Mouse (Mus musculus) embryonic facial prominence, embryonic 13.5 days (tissue): ENCODE measurements around the gene Cyb561d1. TPM values are rescaled to one million over a fixed set of nuclear protein-coding genes. Genes with fewer than 3 reads are reported as not detected.

Source experiments
- ATAC-seq: fragments of 200-750 bp; cut with Nextera tagmentation; 2 replicates; pipeline ENCODE4 v1.8.0; 2017; ENCODE audit warnings: low read depth; ENCODE audit not compliant: insufficient number of reproducible peaks, insufficient read depth, low FRiP score, low TSS enrichment
- H3K27ac ChIP-seq: fragments of 300-500 bp; sonication (generic); 2 replicates; pipeline ENCODE4 v1.5.1; 2015; ENCODE audit warnings: moderate library complexity, mild to moderate bottlenecking, inconsistent platforms
- H3K27me3 ChIP-seq: fragments of 300-500 bp; sonication (generic); 2 replicates; pipeline ENCODE4 v1.6.1; 2015; ENCODE audit warnings: mild to moderate bottlenecking, inconsistent platforms
- H3K36me3 ChIP-seq: fragments of 300-500 bp; sonication (generic); 2 replicates; pipeline ENCODE4 v1.6.1; 2015; ENCODE audit warnings: mild to moderate bottlenecking, inconsistent platforms
- H3K4me1 ChIP-seq: fragments of 300-500 bp; sonication (generic); 2 replicates; pipeline ENCODE4 v1.6.1; 2015; ENCODE audit warnings: inconsistent platforms
- H3K4me2 ChIP-seq: fragments of 300-500 bp; sonication (generic); 2 replicates; pipeline ENCODE4 v1.6.1; 2015; ENCODE audit warnings: moderate library complexity, mild to moderate bottlenecking, inconsistent platforms
- H3K4me3 ChIP-seq: fragments of 300-500 bp; sonication (generic); 2 replicates; pipeline ENCODE4 v1.5.1; 2015; ENCODE audit warnings: mild to moderate bottlenecking, inconsistent platforms
- H3K9ac ChIP-seq: fragments of 300-500 bp; sonication (generic); 2 replicates; pipeline ENCODE4 v1.6.1; 2015; ENCODE audit warnings: mild to moderate bottlenecking, inconsistent platforms
- H3K9me3 ChIP-seq: fragments of 300-500 bp; sonication (generic); 2 replicates; pipeline ENCODE4 v1.6.1; 2016; ENCODE audit warnings: inconsistent platforms
- WGBS: fragments of 180-500 bp; shearing (Covaris S2); methylation state at CpG from one replicate; pipeline ENCODE4 v1.1.7; 2015; ENCODE audit warnings: mixed read lengths; 5-methylcytosine and 5-hydroxymethylcytosine counted together
- polyA plus RNA-seq: library from polyadenylated mRNA; unstranded; fragments of >200 nt; fragmentation: Nextera tagmentation; extraction: Ambion mirVana; gene quantifications from 2 replicates; pipeline ENCODE4 v1.2.1, GENCODE M21; 2015

Cyb561d1 gene
- polyA plus RNA-seq, 1 experiment from 2014 or later = 2.6 TPM

DNA sequence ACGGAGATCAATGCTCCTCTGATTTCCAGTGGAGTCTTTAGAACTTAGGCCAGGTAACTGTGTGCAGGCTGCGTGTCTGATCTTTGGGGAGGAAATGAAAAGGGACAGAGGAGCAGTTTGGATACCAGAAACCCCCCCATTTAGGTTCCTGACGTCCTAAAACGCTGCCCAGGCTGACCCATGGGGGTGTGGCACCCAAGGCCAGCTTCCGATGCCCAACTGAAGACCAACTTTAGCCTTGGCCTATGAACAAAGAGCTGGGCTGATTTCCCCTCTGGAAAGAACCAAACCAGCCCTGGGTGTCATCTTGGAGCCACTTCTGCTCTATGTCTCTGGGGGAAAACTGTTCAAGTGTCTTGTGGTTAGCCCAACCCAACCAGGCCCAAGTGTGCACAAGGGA is 36.9 kb downstream of the Cyb561d1 start:
- Histone ChIP-seq H3K4me3 (no peak overlapping the region), H3K4me2 (no peak overlapping the region), H3K9ac (no peak overlapping the region), H3K27ac (no peak overlapping the region), H3K9me3 (no peaks in the 10 kb centered on the region), H3K4me1 (peaks cover 43% of the 10 kb centered on the region), H3K36me3 (no peaks in the 10 kb centered on the region), H3K27me3 (peaks cover 4% of the 10 kb centered on the region)
- WGBS = 60% methylated on average over 5 of the region's 5 CpGs
- ATAC-seq = no peak

DNA sequence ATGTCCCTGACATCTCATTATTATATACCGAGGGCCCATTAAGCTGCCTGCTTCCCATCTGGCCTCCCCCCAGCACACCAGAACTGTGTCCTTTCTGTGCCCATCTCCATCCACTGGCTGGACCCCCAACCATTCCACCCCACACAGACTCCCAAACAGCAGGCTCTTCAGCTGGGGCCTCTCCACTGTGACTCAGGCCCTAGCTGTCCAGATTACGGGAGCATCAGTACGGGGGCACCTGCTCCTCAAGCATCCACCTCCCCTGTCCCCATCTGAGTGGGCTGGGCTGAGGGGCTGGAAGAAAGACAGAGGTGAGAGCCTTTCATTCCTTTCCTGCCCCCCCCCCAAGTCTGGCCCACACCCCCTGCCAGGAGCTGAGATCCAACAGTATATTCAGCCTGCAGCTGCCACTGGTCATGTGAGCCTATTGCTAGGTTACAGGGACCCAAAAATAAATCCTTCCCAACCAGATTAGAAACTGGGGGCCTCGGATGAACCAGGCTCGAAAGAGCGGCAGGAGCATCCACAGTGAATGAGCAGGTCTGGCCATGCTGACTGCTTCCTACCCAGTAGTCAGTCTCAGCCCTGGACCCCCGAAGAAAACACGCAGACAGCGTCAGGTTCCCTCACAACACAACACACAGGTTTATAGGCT is 42.5 kb downstream of the Cyb561d1 start:
- no peak overlapping the region for H3K4me3 ChIP-seq
- no peaks in the 10 kb centered on the region for H3K4me1 ChIP-seq
- H3K27me3 ChIP-seq = no peaks in the 10 kb centered on the region; the same call in 1 of the 2 replicates
- H3K27ac ChIP-seq = no peak overlapping the region
- H3K9me3 ChIP-seq = no peaks in the 10 kb centered on the region
- 0 out of 2 replicates have a peak overlapping the region, but pooled peaks have one; percentile 11 for H3K9ac ChIP-seq
- 64% methylated on average over 9 of the region's 9 CpGs for WGBS
- ATAC-seq = no peak
- H3K4me2 ChIP-seq = no peak overlapping the region
- no peaks in the 10 kb centered on the region for H3K36me3 ChIP-seq

DNA sequence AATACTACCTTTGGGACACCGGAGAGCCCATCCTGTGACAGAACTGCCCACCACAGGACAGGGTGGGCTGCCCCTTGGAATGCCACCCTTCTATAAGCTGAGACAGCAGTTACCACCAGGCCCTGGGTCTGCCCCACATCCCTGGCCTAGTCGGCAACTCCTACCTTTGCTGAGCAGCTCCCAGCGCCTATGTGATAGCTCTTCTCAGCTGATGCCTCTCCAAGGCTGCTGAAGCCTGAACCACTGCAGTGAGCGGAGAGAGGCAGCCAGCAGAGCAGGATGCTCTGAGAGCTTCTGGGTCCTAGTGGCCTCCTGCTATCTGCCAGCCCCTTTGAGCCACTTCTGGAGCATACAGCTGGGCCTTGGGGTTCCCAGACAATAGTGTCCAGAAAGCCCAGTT is 46.4 kb downstream of the Cyb561d1 start, which contains the start of gene Gpr61:
Gene Gpr61 (minus strand): TSS at position 227 of the 400 bp plus-strand sequence.
- Histone ChIP-seq H3K4me3 (no peak within 1 kb of the TSS), H3K4me1 (no peaks in the 10 kb centered on the region), H3K9me3 (no peaks in the 10 kb centered on the region), H3K36me3 (no peaks in the 10 kb centered on the region), H3K4me2 (no peak within 1 kb of the TSS), H3K27me3 (no peaks in the 10 kb centered on the region), H3K27ac (no peak within 1 kb of the TSS), H3K9ac (peak within 1 kb of the TSS; percentile 36; the same call in 1 of the 2 replicates)
- WGBS = 44% methylated on average over 4 of the region's 4 CpGs
- no peak for ATAC-seq

DNA sequence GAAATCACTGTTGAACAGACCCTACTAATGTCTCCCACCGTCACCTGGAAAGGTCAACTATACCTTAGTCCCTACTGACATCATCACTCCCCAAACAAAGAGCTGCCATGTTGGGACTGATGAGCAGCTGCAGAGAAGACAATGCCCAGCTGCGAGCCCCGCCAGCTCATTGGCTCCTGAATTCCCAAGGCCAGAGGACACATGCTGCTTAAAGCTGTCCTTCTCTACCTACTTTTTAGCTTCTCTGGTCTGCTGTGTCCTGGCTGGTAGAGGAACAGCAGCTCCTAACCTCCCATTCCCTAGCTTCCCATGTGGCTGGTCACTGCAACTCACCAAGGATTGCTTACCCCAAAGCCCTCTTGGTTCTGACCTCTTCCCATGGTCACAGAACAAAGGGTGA is 48.7 kb downstream of the Cyb561d1 start:
- WGBS = 94% methylated on average over 3 of the region's 3 CpGs
- no peak overlapping the region for H3K9ac ChIP-seq
- no peaks in the 10 kb centered on the region for H3K36me3 ChIP-seq
- 0 out of 2 replicates have a peak, but pooled peaks cover 4% of the 10 kb centered on the region for H3K4me1 ChIP-seq
- H3K27me3 ChIP-seq = no peaks in the 10 kb centered on the region
- H3K4me3 ChIP-seq = no peak overlapping the region
- H3K4me2 ChIP-seq = no peak overlapping the region
- ATAC-seq = no peak
- H3K9me3 ChIP-seq = no peaks in the 10 kb centered on the region
- H3K27ac ChIP-seq = no peak overlapping the region

DNA sequence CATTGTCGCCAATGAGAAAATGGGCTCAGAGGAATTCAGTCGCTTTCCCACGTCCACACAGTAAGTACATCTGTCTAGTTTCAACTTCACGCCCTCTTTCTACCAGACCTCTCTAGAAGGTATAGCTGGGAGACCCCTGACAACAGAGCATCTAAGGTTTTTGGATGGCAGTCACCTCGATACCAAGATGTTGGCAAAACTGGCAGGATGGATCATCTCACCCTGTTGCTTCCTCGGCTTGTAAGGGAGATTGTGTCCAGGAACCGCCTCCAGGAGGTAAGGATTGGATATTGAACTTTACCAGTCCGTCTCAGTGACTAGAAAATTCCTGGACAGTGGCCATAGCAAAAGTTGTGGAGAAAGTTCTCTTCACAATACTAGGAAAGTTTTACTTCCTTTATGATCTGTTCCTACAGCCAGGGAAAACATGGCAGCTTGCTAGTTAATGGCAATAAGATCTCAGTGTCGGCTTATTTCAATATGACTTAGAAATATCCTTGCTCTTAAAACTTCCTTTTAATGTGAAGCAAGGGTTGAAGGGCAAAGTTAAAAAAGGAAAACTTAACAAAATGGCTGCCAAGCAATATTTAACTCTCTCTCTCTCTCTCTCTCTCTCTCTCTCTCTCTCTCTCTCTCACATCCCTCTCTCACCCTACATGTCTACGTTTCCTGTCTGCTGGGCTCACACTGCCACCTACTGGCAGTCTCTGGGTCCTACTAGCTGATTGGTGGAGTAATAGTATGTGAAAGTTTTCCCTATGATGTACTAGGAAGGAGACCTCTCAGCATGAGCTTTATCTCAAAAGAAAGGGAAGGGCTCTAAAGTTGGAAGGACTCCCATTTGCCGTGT is 53.4 kb downstream of the Cyb561d1 start:
- Histone ChIP-seq H3K36me3 (0 out of 2 replicates have a peak, but pooled peaks cover 2% of the 10 kb centered on the region), H3K9ac (no peak overlapping the region), H3K27ac (no peak overlapping the region), H3K9me3 (no peaks in the 10 kb centered on the region), H3K4me2 (no peak overlapping the region), H3K4me1 (peaks cover 18% of the 10 kb centered on the region), H3K27me3 (no peaks in the 10 kb centered on the region), H3K4me3 (no peak overlapping the region)
- ATAC-seq = no peak
- 67% methylated on average over 11 of the region's 11 CpGs for WGBS

DNA sequence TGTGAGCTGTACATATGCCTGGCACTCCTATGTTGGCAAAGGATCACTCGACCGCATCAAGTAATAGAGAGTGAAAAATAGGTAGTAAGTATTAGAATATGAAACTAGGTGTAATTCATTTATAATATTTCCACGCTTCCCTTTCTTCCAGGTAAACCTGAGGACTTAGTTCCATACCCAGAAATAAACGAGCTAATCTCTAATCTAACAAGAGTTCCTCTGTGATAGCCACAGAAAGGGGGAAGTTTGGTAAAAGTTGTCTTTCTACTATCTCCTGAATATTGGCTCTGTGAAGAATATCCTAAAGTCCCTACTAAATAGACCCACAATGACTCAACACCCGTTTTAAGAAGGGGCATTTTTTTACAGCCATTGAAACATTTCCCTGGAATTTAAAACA is 54.3 kb downstream of the Cyb561d1 start:
- no peak overlapping the region; the same call in 1 of the 2 replicates for H3K27ac ChIP-seq
- no peak for ATAC-seq
- H3K4me1 ChIP-seq = peaks cover 18% of the 10 kb centered on the region
- no peaks in the 10 kb centered on the region for H3K9me3 ChIP-seq
- H3K4me2 ChIP-seq = peak overlapping the region; percentile 70
- peak overlapping the region; percentile 97 for H3K9ac ChIP-seq
- WGBS = 64% methylated on average over 5 of the region's 5 CpGs
- 0 out of 2 replicates have a peak, but pooled peaks cover 2% of the 10 kb centered on the region for H3K36me3 ChIP-seq
- no peaks in the 10 kb centered on the region for H3K27me3 ChIP-seq
- H3K4me3 ChIP-seq = peak overlapping the region; percentile 97

Other genes starting within 250 kb of the Cyb561d1 start
- 0.28 TPM in 1 of 2 replicates, not detected in the other for gene Gstm3, start 231.9 kb downstream of the Cyb561d1 start, polyA plus RNA-seq
- 42.0 and 46.6 TPM in 2 replicates for gene Gstm2, start 214.8 kb downstream of the Cyb561d1 start, polyA plus RNA-seq
- 83.2 and 113 TPM in 2 replicates for gene Gstm1, start 183.2 kb downstream of the Cyb561d1 start, polyA plus RNA-seq
- 15.0 and 15.8 TPM in 2 replicates for gene Gstm4, start 156.3 kb downstream of the Cyb561d1 start, polyA plus RNA-seq
- 38.4 and 44.5 TPM in 2 replicates for gene Ampd2, start 114.6 kb downstream of the Cyb561d1 start, polyA plus RNA-seq
- gene Gnat2, start 108.4 kb downstream of the Cyb561d1 start, polyA plus RNA-seq = 0.83 and 0.85 TPM in 2 replicates
- 173 and 185 TPM in 2 replicates for gene Gnai3, start 55.1 kb downstream of the Cyb561d1 start, polyA plus RNA-seq
- gene Gpr61, start 46.3 kb downstream of the Cyb561d1 start, polyA plus RNA-seq = 0.15 and 0.20 TPM in 2 replicates
- gene Amigo1, start 14.9 kb downstream of the Cyb561d1 start, polyA plus RNA-seq = 4.0 and 4.5 TPM in 2 replicates
- 22.0 and 27.1 TPM in 2 replicates for gene Atxn7l2, start 9.7 kb upstream of the Cyb561d1 start, polyA plus RNA-seq
- gene Sypl2, start 25.4 kb upstream of the Cyb561d1 start, polyA plus RNA-seq = 0.48 and 0.58 TPM in 2 replicates
- 298 and 302 TPM in 2 replicates for gene Psma5, start 55.7 kb upstream of the Cyb561d1 start, polyA plus RNA-seq
- 6.4 and 10.8 TPM in 2 replicates for gene Sort1, start 82.9 kb upstream of the Cyb561d1 start, polyA plus RNA-seq
- not detected in 2 replicates for gene Mybphl, start 163.7 kb upstream of the Cyb561d1 start, polyA plus RNA-seq
- 61.4 and 73.1 TPM in 2 replicates for gene Psrc1, start 182.6 kb upstream of the Cyb561d1 start, polyA plus RNA-seq
- 9.8 and 11.5 TPM in 2 replicates for gene Celsr2, start 214.3 kb upstream of the Cyb561d1 start, polyA plus RNA-seq
- 116 and 128 TPM in 2 replicates for gene Sars, start 244.0 kb upstream of the Cyb561d1 start, polyA plus RNA-seq